ENCODE assay signal across 9 mouse cellular contexts in genomic region chr16:30769007-30769442, GRCm38 (mm10).
DNase-seq lines count a peak whose midpoint lies in the region; ATAC-seq and TF ChIP-seq lines count a peak whose summit lies in the region.
"Had no signal": no experiment of that assay in that cellular context is flagged by ENCODE, and none has a peak within 500 bp of the region (broad histone marks: within the 10 kb centered on the region; RNA-seq: fewer than 3 reads in every experiment).

No protein-coding gene starts in this region.

- TF ChIP-seq EP300 in heart, postnatal 0 days (IDR thresholded peaks at IDR 0.05; ENCODE audit: low read depth) = peak; percentile 23; the same call in 1 of the 2 replicates

- peak overlapping the region; percentile 10; the same call in 1 of the 2 replicates for H3K9ac ChIP-seq in neural tube, embryonic 11.5 days (ENCODE audit: low read length)
- no peak overlapping the region for H3K9ac ChIP-seq in heart, postnatal 0 days (replicated peaks; ENCODE audit: low read depth, low read length)
- H3K9ac ChIP-seq: limb, embryonic 13.5 days had no signal

- no peak overlapping the region for H3K4me3 ChIP-seq in neural tube, embryonic 11.5 days (ENCODE audit: low read depth, low read length)
- no peak overlapping the region for H3K4me3 ChIP-seq in heart, postnatal 0 days (ENCODE audit: low read depth, low read length)
- H3K4me3 ChIP-seq: limb, embryonic 13.5 days had no signal

- H3K27ac ChIP-seq in neural tube, embryonic 11.5 days (ENCODE audit: low read depth, low read length) = no peak overlapping the region
- peak overlapping the region; percentile 56 for H3K27ac ChIP-seq in heart, postnatal 0 days (ENCODE audit: low read depth)
- H3K27ac ChIP-seq: limb, embryonic 13.5 days had no signal

- no peaks in the 10 kb centered on the region for H3K27me3 ChIP-seq in neural tube, embryonic 11.5 days (ENCODE audit: control insufficient read depth, insufficient read depth, low read length)
- no peaks in the 10 kb centered on the region for H3K27me3 ChIP-seq in heart, postnatal 0 days (ENCODE audit: control insufficient read depth, insufficient read depth, low read length)
- H3K27me3 ChIP-seq: Patski had no signal

- WGBS in neural tube, embryonic 11.5 days = 33% methylated on average over 5 of the region's 5 CpGs
- 6% methylated on average over 5 of the region's 5 CpGs for WGBS in heart, postnatal 0 days

- H3K9me3 ChIP-seq in neural tube, embryonic 11.5 days (ENCODE audit: control insufficient read depth, low read length) = no peaks in the 10 kb centered on the region
- no peaks in the 10 kb centered on the region for H3K9me3 ChIP-seq in heart, postnatal 0 days (replicated peaks; ENCODE audit: control insufficient read depth, low read length)
- H3K9me3 ChIP-seq: limb, embryonic 13.5 days had no signal

- H3K36me3 ChIP-seq in neural tube, embryonic 11.5 days (ENCODE audit: control insufficient read depth, insufficient read depth, low read length) = no peaks in the 10 kb centered on the region
- no peaks in the 10 kb centered on the region for H3K36me3 ChIP-seq in heart, postnatal 0 days (replicated peaks; ENCODE audit: control insufficient read depth, insufficient read depth, low read length)
- H3K36me3 ChIP-seq: limb, embryonic 13.5 days had no signal

- no peak for ATAC-seq in neural tube, embryonic 11.5 days (ENCODE audit: insufficient read depth, low FRiP score, low TSS enrichment)
- ATAC-seq in heart, postnatal 0 days (ENCODE audit: insufficient read depth, low read depth) = peak; percentile 66
- ATAC-seq in granulocyte monocyte progenitor cell, adult 5-6 weeks (replicated peaks; ENCODE audit: poor library complexity, severe bottlenecking) = no peak
- ATAC-seq: Patski had no signal

- no peak overlapping the region for H3K4me2 ChIP-seq in neural tube, embryonic 11.5 days (ENCODE audit: low read depth)
- no peak overlapping the region for H3K4me2 ChIP-seq in heart, postnatal 0 days (ENCODE audit: low read depth, low read length)
- H3K4me2 ChIP-seq: limb, embryonic 13.5 days had no signal

- no peak for DNase-seq in neural tube, embryonic 11.5 days (ENCODE audit: low spot score)
- DNase-seq in neural tube, embryonic 10.5 days (ENCODE audit: extremely low spot score, low spot score) = no peak
- peak; percentile 33 for DNase-seq in embryo, embryonic 10.5 days (ENCODE audit: low spot score)
- peak; percentile 64 for DNase-seq in heart, postnatal 0 days (ENCODE audit: low spot score)
- DNase-seq in lung, postnatal 4 days = peak; percentile 32 to 69
- DNase-seq in left cerebral cortex, adult 9 months (ENCODE audit: low spot score in 2 of 2) = no peak

- no peak for TF ChIP-seq CTCF in heart, postnatal 0 days (IDR thresholded peaks at IDR 0.05; ENCODE audit: low read depth)

- H3K4me1 ChIP-seq in neural tube, embryonic 11.5 days (ENCODE audit: control insufficient read depth, insufficient read depth, low read length) = peaks cover 5% of the 10 kb centered on the region
- peaks cover 15% of the 10 kb centered on the region for H3K4me1 ChIP-seq in heart, postnatal 0 days (ENCODE audit: control insufficient read depth, insufficient read depth)

Comparison
In these comparisons a context has a peak if more than half of its experiments do, and no peak if none do; other contexts are left out.
1. DNase-seq: peak in embryo, embryonic 10.5 days (single experiment), heart, postnatal 0 days (single experiment) and lung, postnatal 4 days (2 of 2); none in neural tube, embryonic 11.5 days (single experiment), neural tube, embryonic 10.5 days (single experiment) and left cerebral cortex, adult 9 months (0 of 2).